Mouse (Mus musculus): ENCODE measurements at regions not wholly inside any gene's neighbourhood (a gene's known extent, or its start where the extent isn't known, plus 50 kb on each side); places are given as distances from the start of the nearest gene placed in this dataset.

- no peak for ATAC-seq
Measured at GRCm38 (mm10) chr2:166433655-166434333, 278.3 kb upstream of the Sulf2 start.

GRCm38 (mm10) chr2:166432948-166433654, 277.6 kb upstream of the Sulf2 start:
- no peak for ATAC-seq

DNA sequence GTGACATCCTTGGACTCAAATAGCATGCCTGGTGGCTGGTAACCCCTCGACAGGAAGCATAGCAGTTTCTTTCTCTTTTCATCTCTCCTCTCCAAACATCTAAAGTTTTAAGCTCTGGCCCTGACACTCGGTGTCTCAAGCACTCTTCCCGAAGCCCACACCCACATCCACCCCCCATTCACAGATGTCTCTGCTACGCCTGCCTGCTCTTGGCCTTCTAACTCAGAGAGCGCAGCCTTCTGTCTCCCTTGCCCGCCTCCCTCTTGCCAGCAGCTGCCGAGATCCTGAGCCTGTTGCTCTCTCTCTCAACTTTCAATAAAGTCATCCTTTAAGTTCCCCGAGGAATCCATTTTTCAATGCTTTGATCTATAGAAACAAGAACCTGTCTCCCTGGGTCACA, 277.1 kb upstream of the Sulf2 start:
- ATAC-seq: no peak

DNA sequence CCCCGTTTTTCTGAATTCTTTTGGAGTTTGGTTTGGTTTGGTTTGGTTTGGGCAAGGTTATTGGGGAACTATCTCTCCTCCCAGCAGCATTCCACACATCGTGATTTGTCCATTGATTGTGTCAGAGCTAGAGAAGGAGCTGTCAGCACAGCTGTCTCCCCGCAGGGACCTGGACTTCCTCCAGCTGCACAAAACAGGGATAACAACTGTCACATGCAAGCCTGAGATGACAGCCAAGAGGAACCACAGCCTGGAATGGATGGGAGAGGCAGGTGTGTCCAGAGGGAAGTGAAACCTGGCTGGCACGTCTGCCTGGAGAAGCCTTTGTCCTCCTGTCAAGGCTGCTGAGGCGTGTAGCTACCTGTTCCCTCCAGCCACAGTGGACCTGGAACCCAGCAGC, 274.5 kb upstream of the Sulf2 start:
- ATAC-seq: no peak

- ATAC-seq: no peak
Measured at GRCm38 (mm10) chr2:166429494-166429893, 274.0 kb upstream of the Sulf2 start.

- no peak for ATAC-seq
Measured at GRCm38 (mm10) chr2:166427390-166427789, 271.9 kb upstream of the Sulf2 start.

GRCm38 (mm10) chr2:166426960-166427359, 271.5 kb upstream of the Sulf2 start:
- ATAC-seq: no peak

GRCm38 (mm10) chr2:166426457-166426856, 271.0 kb upstream of the Sulf2 start:
- ATAC-seq: no peak

DNA sequence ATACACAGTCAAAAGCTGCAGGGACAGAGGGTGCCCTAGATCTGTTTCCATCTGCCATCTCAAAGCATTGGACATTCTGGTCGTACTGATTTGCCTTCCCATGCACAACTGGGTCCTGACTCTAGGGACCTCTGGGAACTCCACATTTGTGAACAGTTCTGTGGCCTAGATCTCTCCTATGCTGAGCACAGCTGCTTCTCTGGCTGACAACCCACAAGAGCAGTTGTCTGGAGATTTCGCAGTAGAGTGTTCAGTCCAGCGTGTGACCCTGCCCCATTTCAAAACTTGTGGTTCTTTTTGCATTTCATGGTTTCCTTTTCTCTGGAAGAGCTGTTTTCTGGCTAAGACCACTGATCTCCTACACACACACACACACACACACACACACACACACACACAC, 269.7 kb upstream of the Sulf2 start:
- no peak for ATAC-seq

DNA sequence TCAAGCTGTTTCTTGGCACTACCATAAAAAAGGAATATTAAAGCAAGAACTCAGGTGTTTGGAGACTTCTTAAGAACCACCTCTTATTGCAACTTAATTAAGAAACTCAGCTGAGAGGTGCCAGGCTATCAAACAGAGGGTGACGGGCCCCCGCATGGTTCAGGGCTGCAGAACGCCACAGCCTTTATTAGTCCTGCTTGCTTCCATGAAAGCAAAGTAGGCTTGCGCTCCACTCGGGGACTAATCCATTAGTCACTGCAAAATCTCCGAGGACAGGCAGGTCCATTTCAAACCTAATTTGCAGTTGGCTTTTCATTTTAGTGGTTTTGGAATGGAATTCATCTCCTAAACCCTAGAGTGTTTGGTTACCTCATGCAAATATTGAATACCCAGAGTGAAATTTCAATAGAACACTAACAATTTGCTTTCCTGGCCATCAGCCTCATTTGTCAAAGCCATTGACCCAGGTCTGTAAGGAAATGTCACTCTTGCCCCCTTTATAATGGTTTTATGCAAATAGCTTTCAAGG, 267.7 kb upstream of the Sulf2 start:
- no peak for ATAC-seq

- no peak for ATAC-seq
Measured at GRCm38 (mm10) chr2:166420275-166420674, 264.8 kb upstream of the Sulf2 start.

- no peak for ATAC-seq
Measured at GRCm38 (mm10) chr2:166419271-166419670, 263.8 kb upstream of the Sulf2 start.

GRCm38 (mm10) chr2:166418279-166418678, 262.8 kb upstream of the Sulf2 start:
- no peak for ATAC-seq

DNA sequence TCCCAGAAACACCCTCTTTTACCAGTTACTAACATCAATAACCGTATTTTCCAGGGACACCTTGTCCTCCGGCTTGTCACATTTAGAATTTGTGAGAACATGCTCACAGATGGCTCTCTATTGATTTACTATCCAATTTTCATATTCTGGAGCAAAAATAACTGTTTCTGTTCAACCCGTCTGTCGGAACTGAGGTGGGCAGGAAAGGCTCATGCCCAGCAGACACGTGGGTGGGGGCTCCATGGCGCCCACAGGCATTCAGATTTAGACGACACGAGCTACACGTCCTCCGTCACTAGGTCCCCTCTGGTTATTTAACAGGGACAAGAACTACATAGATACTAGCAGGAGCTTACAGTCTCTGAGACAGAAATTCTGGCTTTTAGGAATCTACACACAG, 262.2 kb upstream of the Sulf2 start:
- no peak for ATAC-seq

DNA sequence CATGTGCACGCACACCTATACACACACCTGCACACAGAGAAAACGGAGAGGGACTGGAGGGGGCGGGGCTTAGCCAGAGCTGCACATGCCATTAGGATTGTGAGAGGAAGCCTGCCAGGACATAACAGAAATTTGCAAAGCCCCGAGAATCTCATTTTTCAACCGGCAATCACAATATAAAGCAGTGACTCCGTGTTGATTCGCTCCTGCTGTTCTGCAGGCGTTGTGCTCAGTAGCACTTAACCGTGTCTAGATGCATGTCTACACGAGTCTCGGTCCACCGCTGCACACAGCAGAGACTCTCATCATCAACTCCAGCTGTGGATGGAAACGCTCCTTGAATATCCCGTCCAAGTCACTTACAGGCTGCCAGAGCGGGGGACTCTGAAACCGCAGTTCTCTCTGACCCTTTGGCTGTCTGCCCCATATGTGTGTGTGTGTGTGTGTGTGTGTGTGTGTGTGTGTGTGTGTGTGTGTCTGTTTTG, 260.1 kb upstream of the Sulf2 start:
- no peak for ATAC-seq

DNA sequence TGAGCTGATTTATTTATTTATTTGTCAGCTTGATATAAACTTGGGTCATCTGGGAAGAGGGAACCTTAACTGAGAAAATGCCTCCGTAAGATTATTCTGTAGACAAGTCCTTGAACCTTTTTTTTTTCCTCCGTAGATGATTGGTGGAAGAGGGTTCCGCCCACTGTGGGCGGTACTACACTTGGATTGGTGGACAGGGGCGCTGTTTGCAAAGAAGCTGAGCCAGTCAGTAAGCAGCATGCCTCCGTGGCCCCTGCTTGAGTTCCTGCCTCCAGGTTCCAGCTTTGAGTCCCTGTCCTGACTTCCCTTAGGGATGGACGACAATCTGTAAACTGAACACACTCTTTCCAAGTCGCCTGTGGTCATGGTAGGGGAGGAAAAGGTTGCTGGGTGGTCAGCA, 259.4 kb upstream of the Sulf2 start:
- no peak for ATAC-seq

GRCm38 (mm10) chr2:166412031-166412858, 256.8 kb upstream of the Sulf2 start:
- ATAC-seq: no peak

DNA sequence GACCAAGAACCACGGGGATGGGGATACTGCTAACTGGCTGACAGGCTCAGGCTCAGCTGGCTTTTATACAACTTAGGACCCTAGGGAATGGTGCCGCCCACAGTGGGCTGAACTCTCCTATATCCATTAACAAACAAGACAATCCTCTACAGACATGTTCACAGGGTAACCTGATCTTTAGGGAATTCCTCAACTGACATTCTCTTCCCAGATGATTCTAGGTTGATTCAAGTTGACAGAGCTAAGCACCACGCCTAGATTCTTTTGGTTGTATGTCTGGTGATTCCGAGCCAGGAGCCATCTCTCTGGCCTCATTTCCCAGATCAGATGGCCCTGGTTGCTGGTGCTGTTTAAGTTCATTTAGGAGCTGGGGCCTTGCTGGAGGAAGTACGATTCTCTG, 253.9 kb upstream of the Sulf2 start:
- ATAC-seq: no peak

GRCm38 (mm10) chr2:166408806-166409205, 253.3 kb upstream of the Sulf2 start:
- ATAC-seq: no peak

DNA sequence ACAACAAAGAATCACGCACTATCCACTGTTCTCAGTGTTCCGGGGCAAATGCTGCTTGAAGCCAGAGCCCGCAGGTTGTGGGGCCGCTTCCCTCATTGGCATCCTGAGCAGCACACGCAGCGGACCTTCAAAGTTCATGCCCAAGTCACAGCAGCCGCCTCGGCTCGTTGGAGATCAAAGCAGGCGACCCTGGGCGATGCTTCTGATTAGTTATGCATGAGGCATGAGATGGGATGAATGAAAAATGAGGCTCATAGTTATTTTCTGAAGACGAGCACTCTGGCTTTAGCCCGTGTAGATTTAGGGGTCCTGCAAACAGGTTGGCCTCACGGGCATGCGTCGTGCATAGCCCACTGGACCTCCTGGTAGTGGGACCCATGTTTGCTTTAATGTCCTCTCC, 252.5 kb upstream of the Sulf2 start:
- ATAC-seq: no peak

DNA sequence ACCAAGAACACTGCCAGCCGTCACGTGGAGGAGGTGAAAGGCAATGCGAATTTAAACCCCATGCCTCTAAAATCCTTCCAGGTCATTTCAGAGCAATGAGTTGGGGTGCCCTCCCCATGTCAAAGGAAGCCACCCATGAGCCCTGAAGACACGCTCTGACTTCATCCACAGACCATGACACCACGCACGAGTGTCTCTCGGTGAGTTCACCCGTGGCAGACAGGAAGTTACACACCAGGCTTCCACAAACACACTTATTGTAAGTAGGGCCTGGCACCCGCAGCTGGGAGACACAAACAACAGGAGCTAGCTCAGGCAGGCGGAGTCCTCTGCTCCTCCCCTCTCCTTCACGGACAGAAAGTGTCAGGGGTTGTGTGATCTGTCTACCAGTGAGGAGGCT, 251.4 kb upstream of the Sulf2 start:
- ATAC-seq: no peak

GRCm38 (mm10) chr2:166403319-166403718, 247.9 kb upstream of the Sulf2 start:
- ATAC-seq: no peak

DNA sequence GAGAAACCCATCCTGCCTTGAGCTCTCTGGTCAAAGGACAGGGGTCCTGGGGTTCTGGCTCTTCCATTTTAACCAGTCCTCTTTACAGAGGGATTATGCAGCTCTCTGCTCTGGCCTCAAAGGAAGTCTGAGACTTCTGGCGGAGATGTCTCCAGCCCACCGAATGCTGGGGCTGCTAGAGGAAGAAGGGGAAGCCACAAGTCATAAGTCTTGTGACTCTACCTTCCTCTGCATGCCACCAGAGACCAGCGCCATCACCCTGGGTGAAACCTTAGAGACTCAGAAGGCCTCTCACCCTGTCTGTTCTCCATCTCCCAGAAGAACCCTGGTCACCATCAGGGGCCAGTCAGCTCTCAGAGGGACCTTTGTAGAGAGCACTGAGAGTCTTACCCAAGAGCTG, 246.4 kb upstream of the Sulf2 start:
- ATAC-seq: no peak
